Mouse (Mus musculus) left cerebral cortex, postnatal 25 days (tissue): ENCODE results near the gene Fat4. TPM values are rescaled to one million over a fixed set of nuclear protein-coding genes. Genes with fewer than 3 reads are reported as not detected.

Experiments used
- DNase-seq, 2 experiments: peaks; one replicate each; pipeline ENCODE4 v3.0.0; 2022; ENCODE audit warnings: low spot score in 2 of 2, mixed read lengths in 1 of 2
- intact Hi-C: fragments of 180-260 bp; cut with DNase I; formaldehyde crosslinking; loops from one replicate; pipeline ENCODE4 v1.15.1; 2025
- total RNA-seq, 2 experiments: library from RNA; stranded (reverse); gene quantifications; 2 replicates each; pipeline ENCODE4 v1.2.3; 2021

Fat4 gene
- total RNA-seq, 2 experiments from 2014 or later = 12.8 to 13.3 TPM

DNA sequence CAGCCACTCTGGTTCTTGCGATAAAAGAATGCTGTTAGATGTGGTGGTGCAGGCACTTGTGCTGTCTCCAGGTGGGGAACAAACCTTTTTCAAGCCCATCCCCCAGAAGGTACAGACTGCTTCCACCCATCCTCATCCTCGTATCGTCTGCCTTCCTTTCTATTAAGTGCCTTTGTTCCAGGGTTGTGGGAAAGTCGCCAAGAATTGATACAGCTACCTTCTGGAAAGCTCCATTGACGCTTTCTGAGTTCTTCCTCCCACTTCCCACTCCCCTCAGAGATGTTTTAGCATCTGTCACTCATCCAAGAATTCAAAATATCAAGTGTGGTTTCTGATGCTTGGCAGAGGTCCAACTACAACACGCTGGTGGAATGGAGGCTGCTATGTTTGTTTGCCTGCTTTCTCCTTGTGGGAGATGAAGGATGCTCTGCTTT, 6.1 kb downstream of the Fat4 start:
- intact Hi-C loops = loop anchor here (5.0 kb wide), 1 partner anchor 679 kb away; no protein-coding TSS in a partner anchor
- no peak for DNase-seq

DNA sequence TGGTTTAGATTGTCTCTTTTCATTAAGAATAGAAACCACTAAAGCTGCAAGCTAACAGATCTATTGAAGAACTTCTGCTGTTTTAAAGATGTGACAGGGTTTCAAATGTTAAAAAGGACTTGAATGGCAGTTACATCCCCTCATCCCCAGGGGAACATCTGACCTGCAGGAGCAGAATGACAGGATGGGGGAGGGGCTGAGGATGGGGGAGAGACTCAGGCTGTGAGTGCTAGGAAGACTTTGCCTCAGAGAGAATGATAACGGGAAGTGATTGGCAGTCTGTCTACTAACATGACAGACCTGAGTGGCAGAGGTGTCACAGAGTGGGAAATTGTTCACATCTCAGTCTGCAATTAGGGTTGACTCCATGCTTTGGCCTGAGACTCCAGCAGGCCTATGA, 14.1 kb downstream of the Fat4 start:
- intact Hi-C loops = no loop called here
- DNase-seq = no peak

DNA sequence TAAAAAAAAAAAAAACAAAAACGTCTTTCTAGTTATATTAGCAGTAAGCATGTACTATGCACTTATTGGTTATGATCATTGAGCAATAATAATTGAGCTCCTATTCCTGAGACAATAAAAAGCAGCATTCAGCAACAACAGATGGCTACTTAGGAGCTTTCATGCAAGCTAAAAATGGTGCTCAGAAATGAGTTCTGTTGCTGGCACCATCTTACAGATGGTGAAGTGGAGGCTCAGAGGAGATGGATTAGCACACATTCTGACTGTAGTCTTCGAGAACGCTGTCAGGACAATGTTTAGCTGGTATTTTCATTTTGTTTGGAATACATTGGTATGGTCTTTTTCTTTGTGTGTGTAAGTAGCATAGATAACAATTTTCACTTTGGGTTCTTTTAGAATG, 20.1 kb downstream of the Fat4 start:
- no peak for DNase-seq
- intact Hi-C loops = no loop called here

DNA sequence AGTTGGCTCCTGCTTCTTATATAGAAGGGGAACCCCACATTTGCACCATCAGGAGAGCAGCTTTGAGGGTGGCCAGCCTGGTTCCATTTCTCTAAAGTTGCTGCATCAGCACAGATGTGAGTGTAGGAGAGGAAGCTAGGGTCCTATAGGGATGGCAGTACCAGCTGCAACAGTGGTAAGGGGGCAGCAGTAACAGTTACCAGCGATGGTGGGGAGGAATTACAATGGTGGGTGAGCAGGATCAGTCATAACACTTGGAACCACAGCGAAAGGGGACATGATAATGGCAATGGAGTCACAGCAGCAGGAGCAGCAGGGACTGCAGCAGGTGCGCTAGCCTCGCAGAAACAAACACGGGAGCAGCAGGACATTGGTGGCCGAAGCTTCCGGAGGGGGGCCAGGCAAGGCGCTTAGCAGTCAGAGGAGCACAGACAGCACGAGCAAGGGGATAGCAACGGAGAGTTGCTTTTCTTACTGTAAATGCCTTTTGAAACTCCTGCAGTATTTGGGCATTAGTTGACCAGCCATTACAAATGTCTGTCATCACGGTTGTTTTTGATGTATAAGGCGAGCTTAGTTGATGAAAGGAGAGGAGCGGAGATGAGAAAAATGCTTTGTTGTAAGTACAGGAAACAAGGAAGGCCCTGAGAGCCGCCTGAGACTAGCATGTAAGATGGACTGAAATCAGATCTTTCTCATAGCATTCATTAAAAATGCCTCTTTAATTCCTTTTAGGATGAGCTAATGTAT, 21.1 kb downstream of the Fat4 start:
- no peak for DNase-seq
- intact Hi-C loops = no loop called here

DNA sequence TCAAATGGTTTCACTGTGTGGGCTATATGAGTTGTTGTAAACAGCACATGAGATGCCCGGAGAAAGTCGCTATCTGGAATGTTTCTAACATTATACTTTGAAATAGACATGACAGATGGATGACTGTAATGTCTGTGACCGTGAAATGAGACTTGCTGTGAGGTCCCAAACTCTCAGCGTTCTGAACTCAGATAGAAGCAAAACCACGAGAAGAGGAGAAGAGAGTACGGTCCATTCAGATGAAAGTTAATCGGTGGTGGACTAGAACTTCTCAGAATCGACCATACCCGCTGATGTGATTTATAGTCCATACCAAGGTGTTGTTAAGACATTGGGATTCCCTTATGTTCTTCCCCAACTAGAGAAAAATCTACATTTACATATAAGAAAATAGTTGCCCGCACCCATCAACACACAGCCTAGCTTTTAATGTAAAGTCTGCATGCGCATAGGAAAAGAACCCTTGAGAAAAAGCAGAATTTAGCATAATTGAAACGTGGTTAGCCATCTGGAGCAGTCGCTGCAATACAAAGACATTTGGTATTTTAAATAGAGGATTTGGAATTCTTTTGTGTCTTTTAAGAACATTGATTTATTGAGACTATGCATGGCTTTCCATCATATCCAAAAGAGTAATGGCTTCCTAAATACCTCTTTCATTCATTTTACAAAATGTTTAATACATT, 21.8 kb downstream of the Fat4 start:
- intact Hi-C loops = no loop called here
- no peak for DNase-seq

DNA sequence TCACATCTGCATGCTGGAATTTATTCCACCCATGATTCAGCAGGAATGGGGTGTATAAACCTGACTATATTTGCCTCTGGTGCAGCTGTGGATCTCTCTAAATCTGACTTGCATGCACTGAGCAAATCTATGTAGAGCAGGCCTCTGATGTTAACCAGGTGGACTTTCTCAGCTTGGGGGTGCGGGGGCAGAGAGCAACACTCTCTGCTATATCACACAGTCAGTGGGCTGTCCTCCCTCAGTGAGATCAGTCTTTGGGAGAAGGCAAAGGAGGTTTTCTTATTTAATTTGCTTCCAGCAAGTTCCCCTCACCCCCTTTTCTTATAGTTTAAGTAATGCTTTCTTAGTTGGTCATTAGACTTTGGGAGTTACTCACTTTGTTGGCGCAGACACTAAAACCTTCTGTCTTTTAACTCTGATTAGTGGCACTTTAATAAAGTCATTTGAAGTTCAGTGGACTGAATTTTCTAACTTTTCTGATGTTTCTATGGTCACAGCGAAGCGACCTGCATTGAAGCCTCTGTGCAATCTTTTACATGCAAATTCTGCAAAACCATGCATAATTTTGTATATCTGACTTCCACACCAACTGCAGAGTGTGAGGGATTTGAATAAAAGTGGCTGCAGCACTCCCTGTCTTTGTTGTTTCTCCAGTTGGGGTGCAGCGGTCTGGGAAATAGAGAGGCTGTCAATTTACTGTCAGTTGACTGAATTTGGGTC, 26.2 kb downstream of the Fat4 start:
- intact Hi-C loops = no loop called here
- DNase-seq = no peak

DNA sequence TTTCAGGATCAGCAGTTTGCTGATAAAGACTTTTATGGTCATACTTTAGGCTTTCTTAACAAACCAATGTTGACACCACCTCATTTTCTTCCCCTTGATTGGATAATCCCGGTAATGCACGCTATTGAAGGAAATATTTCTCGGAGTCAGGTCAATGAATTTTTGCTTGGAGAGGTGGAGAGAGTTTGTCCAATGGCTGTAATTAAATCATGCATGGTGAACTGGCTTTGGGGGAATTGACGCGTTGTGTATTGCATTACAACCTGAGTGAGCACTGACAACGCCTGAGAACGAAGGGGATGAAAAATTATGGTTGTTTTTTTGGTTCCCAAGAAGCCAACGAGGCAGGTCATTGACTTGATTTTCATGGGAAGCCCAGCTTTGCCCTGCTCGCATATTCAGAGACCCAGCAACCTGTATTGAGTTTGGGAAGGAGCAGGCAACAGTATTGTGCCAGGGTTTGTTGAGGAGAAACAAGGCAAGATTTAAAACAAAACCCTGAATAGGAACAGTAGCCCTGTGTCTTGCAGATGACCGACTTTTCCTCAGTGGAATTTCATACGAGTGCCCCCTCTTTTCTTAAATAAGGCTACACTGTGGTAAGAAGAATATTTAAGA, 26.9 kb downstream of the Fat4 start:
- no peak for DNase-seq
- intact Hi-C loops = no loop called here

DNA sequence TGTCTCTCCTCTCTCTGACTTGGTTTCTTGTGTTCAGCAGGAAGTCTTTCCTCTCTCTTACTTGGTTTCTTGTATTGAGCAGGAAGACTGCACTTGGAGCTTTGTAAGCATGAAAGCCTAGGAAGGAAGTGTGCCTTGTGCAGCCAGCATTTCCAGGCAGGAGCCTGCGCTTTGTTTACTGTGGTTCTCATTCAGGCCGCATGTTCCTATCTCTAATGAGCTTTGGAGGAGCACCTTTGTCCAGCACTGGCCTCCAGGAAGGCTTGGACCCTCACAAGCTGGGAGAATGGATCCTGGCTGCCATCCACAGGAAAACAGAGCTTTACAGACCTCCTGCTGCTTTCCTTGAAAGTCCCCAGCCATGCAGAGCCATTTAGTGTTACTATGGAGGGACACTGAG, 32.2 kb downstream of the Fat4 start:
- no peak for DNase-seq
- intact Hi-C loops = no loop called here

DNA sequence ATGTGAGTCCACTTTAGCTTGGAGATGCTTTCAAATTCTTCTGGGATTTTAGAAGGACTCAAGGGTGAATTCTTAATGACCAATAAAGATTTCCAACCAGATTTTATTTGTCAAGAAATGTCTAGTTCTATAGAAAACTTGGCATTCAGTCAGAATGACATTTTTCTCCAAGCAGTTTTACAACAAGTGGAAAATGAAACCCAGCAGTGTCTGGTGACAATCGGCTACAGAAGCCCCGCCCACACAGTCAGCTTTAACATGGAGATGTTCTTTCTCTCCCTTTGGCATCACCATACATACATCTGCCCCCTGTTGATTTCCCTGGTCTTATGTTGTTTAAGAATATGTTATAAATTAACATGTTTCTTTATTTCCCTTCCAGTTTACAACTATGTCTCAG, 34.3 kb downstream of the Fat4 start:
- DNase-seq = no peak
- intact Hi-C loops = no loop called here

DNA sequence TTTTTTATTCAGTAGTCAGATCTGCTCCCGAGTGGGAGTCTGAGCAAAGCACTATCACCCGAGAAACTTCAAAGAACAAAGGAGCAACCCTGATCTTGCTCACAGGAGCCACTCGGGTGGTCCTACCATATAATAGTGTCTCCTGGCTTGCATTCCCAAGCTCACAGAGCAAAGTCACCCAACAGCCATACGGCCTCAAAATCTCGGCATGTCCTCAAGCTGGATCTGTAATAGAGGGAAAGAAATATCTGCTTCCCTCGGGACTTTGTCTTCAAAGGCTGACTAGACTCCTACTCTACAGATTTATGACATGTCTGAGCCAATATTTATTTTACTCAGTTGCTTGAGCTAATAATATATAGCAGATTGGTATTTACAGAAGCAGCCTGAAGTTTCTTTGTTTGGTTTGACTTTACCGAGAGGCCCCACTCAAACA, 36.5 kb downstream of the Fat4 start:
- no peak for DNase-seq

DNA sequence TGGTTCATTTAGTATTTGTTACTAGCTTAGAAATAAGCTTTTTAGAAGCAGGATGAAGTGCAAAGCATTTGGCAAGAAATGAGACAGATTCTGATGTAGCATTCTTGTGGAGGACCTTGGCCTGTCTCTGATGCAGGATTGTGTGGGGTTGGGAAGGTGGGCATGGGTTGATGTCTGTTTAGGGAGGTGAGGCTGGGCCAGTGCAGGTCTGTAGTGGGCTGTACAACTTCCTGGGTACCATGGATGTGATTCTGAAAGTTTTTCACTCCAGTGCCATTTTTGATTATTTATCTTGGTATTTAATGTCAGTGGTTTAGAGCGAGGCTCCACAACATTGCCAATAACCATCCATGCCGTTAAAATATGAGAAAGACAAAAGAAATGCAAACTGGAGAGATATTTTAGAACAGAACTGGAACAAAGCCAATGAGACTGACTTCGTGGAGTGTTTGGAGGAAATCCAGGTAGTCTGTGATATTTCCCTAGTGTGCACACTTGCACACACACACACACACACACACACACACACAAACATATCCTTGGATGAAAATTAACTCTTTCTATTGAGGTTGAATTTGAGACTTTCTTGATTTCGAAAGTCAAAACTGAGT, 41.4 kb downstream of the Fat4 start:
- intact Hi-C loops = no loop called here
- DNase-seq = peak in 1 of 2 experiments; percentile 15

More for the DNA sequence above, 36.5 kb downstream of the Fat4 start:
- intact Hi-C loops = no loop called here

DNA sequence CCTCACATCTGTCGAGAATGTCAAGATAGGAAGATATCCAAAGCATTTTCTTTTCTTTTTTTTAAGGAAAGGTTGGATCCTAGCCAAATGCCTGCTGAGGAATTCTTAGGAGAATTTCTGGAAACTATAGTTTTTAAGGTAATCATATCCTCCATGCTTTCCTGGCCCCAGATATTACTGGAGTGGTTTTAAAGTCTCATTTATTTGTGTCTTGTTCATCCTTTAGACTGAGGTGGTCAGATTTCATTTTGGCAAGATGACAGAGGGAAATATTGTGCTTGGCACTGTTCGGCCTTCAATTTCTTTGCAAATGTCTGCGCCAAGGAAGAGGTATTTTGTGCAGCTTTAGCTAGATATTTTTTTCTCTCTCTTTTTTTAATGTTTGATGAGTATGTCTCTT, 42.0 kb downstream of the Fat4 start:
- DNase-seq = no peak
- intact Hi-C loops = no loop called here

DNA sequence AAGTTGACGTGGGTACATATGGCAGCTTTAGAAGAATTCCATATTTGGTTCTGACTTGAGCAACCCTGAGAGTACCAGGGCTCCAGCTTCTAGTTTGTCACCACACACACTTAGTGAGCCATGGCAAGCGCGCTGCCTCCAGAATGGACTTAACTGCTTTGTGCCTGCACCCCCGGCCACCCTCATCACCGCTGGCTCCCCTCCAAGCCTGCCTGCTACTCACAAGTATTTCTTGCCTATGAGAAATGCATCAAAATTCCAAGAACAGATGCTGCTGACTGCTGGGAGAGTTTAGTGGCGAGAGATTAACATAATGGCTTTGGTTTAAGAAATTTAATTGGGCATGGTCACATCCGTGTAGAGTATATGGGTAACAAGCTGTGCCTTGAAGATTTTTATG, 48.0 kb downstream of the Fat4 start:
- DNase-seq = peak; percentile 33 to 84
- intact Hi-C loops = no loop called here

DNA sequence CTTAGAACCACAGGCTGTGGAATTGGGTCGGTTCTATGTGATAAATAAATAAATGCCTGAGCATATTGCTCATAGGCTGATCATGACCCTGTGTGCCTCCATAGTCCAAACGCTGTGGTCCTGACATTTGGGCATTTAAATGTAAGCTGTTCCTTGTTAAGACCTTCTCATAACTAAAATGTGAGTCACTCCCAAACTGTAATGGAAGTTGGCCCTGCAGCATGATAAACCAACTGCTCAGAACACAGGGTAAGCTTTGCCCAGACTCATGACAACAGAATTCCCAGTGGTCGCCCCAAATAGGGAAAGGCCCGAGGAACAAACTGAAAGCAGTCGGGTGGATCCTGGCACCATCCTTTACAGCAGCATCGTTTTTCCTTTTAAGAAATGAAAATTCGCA, 49.7 kb downstream of the Fat4 start:
- intact Hi-C loops = no loop called here
- DNase-seq = no peak

DNA sequence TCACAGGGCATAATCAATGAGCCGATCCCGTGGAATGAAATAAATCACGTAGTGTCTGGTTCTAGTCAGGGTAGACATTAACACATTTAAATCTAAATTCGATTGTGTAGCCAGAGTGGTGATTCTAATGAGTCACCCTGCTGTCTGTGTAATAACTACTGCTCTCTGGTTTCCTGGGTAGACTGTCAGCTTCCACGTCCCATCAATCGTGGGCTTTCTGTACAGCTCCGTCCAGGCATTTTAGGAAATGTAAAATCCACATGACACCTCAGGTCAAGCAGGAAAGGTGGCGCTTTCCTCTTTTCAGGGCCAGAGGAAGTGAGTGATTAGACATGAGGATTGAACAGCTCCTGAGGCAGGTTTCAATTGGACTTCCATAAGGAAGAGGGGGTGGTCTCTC, 50.4 kb downstream of the Fat4 start:
- intact Hi-C loops = no loop called here
- DNase-seq = no peak

DNA sequence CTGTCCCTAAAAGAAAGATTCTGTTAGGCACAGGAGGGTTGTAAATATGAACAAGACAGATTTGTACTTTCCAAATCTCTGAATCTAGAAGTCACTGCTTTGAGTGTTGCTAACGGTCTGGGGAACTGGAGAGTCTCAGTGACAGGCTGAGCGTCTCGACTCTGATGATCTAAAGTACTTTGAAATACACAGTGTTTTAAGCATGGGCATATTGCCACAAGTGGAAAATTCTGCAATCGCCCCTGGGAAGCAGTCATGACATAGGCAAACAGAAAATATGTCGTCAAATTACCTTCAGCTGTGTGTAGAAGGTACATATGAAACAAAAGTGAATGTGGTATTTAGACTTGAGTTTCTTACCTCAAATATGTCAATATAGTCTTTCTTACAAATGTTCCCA, 51.4 kb downstream of the Fat4 start:
- no peak for DNase-seq
- intact Hi-C loops = no loop called here

DNA sequence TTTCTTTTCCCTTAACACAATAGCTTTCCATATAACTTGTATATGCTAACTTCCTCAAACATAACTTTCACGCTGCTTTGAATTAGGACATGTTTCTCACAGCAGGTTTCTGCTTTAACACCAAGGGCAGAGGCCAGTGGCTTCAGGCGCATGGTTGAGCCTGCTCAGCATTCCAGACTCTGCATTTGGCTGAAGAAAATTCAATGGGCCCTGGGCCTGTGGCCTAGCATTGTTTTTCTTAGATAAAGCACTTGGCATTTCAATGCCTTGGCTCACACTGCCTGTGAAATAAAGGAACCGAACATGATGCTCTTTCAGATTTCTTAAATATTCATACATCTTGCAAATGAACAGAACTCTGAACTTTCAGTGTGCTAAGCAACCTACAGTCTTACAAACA, 52.8 kb downstream of the Fat4 start:
- intact Hi-C loops = no loop called here
- DNase-seq = no peak

DNA sequence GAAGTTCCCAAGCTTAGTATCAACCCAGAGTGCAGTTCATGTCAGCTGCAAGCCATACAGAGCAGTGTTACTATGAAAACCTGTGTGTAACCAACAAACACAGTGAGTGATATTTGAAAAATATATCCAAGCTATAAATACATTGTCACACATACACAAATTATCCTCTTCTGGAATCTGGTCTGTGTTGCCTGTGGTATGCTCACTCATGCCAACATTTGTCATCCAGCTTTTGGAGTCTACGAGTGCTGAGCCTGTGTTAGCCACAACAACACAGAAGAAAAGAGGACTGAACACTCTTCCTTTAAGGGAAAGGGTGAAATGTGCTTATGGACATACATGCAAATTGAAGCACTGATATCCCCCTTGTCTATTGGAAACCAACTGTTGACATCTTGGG, 53.6 kb downstream of the Fat4 start:
- intact Hi-C loops = no loop called here
- DNase-seq = no peak

DNA sequence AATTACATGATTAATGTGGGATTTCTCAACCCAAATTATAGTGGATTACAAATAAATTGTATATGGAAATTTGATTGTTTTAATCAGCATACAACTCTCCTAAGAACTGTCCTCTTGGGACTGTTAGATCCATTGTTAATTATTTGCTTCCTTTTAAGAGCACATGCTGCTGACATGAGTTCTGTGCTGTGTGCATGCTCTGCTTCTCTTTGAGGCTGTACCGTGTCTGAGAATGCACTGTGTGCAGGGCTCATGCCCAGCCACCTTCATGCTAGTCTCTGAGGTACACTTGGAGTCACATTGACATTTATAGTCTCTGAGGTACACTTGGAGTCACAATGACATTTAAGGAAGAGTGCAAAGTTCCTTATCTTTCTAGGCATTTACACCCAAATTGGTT, 58.4 kb downstream of the Fat4 start:
- DNase-seq = no peak
- intact Hi-C loops = no loop called here

DNA sequence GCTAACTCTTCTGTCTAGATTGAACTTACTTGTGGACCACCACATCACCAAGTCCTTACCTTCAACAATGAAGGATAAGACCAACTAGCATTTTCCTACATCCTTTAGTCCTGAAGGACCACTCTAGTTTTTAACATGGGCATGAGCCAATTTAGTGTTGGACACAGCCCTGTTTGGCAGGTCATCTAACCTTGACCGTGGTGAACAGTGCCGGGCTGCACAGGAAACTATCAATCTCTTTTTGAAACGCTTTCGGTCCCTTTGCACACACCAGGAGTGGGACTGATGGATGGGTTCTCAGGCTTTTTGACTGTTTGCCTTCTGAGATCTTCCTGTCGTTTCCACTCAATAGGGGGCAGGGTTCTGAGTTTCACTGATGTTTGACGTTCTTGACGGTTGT, 61.0 kb downstream of the Fat4 start:
- no peak for DNase-seq
- intact Hi-C loops = no loop called here
